Mouse (Mus musculus): ENCODE results near the gene Mrpl43.

- no peak for TF ChIP-seq CTCF (IDR thresholded peaks at IDR 0.05; ENCODE audit: low read depth)
- no peak for TF ChIP-seq EP300 (IDR thresholded peaks at IDR 0.05; ENCODE audit: low read depth)
Measured at GRCm38 (mm10) chr19:45010646-45011045, 4.4 kb upstream of the Mrpl43 start.
